Mouse (Mus musculus) limb, embryonic 12.5 days (tissue): Measurements from ENCODE around the gene Nfkbie. TPM values are rescaled to one million over a fixed set of nuclear protein-coding genes. Genes with fewer than 3 reads are reported as not detected.
A peak's percentile ranks its signal among the peaks of the same experiment; 100 is the strongest.

ENCODE experiments used
- ATAC-seq: fragments of 200-750 bp; cut with Nextera tagmentation; 2 replicates; pipeline ENCODE4 v1.8.0; 2017; ENCODE audit warnings: low read depth, moderate TSS enrichment; ENCODE audit not compliant: insufficient number of reproducible peaks, insufficient read depth, low FRiP score, low TSS enrichment
- H3K27ac ChIP-seq: fragments of 300-500 bp; sonication (generic); 2 replicates; pipeline ENCODE4 v1.5.1; 2016; ENCODE audit warnings: mild to moderate bottlenecking, moderate library complexity
- H3K27me3 ChIP-seq: fragments of 300-500 bp; sonication (generic); 2 replicates; pipeline ENCODE4 v1.6.1; 2016; ENCODE audit warnings: mild to moderate bottlenecking, moderate library complexity
- H3K36me3 ChIP-seq: fragments of 300-500 bp; sonication (generic); 2 replicates; pipeline ENCODE4 v1.6.1; 2016; ENCODE audit warnings: mild to moderate bottlenecking, moderate library complexity
- H3K4me1 ChIP-seq: fragments of 300-500 bp; sonication (generic); replicated peaks from 2 replicates; pipeline ENCODE4 v1.6.1; 2016
- H3K4me2 ChIP-seq: fragments of 300-500 bp; sonication (generic); 2 replicates; pipeline ENCODE4 v1.6.1; 2016; ENCODE audit warnings: mild to moderate bottlenecking, moderate library complexity
- H3K4me3 ChIP-seq: fragments of 300-500 bp; sonication (generic); replicated peaks from 2 replicates; pipeline ENCODE4 v1.5.1; 2016; ENCODE audit warnings: mild to moderate bottlenecking
- H3K9ac ChIP-seq: fragments of 300-500 bp; sonication (generic); replicated peaks from 2 replicates; pipeline ENCODE4 v1.6.1; 2016; ENCODE audit warnings: mild to moderate bottlenecking, moderate library complexity
- H3K9me3 ChIP-seq: fragments of 300-500 bp; sonication (generic); 2 replicates; pipeline ENCODE4 v1.6.1; 2016; ENCODE audit warnings: mild to moderate bottlenecking, moderate library complexity
- WGBS: fragments of 180-500 bp; shearing (Covaris S2); methylation state at CpG from one replicate; pipeline ENCODE4 v1.1.7; 2016; 5-methylcytosine and 5-hydroxymethylcytosine counted together
- polyA plus RNA-seq: library from polyadenylated mRNA; unstranded; fragments of >200 nt; fragmentation: Nextera tagmentation; extraction: Ambion mirVana; gene quantifications from 2 replicates; pipeline ENCODE4 v1.2.1, GENCODE M21; 2016

The Nfkbie gene
- polyA plus RNA-seq, 1 experiment from 2014 or later = 6.6 TPM

DNA sequence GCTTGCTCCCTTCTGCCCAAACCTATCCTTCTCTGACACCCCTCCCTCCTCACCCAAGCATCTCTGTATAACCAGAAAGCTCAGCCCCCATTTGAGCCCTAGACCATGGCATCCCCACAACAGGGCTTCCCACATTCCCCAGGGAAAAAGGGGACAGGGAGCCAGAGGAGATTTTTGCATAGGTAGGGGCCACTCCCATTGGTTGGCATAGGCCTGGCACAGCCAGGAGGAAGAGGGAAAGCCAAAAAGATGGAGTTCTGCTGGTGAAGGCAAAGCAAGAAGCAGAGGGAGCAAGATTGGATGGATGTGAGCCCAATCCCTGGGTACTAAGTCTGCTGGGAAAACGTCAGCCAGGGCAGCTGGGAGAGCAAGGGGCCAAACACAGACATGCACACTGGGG lies 12.4 kb upstream of the Nfkbie start:
- Histone ChIP-seq H3K9me3 (no peaks in the 10 kb centered on the region), H3K4me3 (no peak overlapping the region), H3K4me2 (no peak overlapping the region), H3K27ac (no peak overlapping the region), H3K27me3 (peaks cover 99% of the 10 kb centered on the region), H3K4me1 (peaks cover 22% of the 10 kb centered on the region), H3K9ac (no peak overlapping the region), H3K36me3 (peaks cover 25% of the 10 kb centered on the region)
- WGBS = 37% methylated on average over 1 of the region's 1 CpGs
- ATAC-seq = no peak

GRCm38 (mm10) chr17:45544001-45544872 lies 11.3 kb upstream of the Nfkbie start:
- H3K4me1 ChIP-seq = peaks cover 29% of the 10 kb centered on the region
- H3K4me2 ChIP-seq = peak overlapping the region; percentile 39; the same call in 1 of the 2 replicates
- no peak for ATAC-seq
- no peaks in the 10 kb centered on the region for H3K9me3 ChIP-seq
- 6% methylated on average over 24 of the region's 24 CpGs for WGBS
- H3K36me3 ChIP-seq = peaks cover 25% of the 10 kb centered on the region
- peaks cover 96% of the 10 kb centered on the region for H3K27me3 ChIP-seq
- H3K9ac ChIP-seq = no peak overlapping the region
- peak overlapping the region; percentile 22 for H3K4me3 ChIP-seq
- no peak overlapping the region for H3K27ac ChIP-seq

- peaks cover 25% of the 10 kb centered on the region for H3K36me3 ChIP-seq
- ATAC-seq = no peak
- H3K9me3 ChIP-seq = no peaks in the 10 kb centered on the region
- H3K9ac ChIP-seq = no peak overlapping the region
- H3K27ac ChIP-seq = no peak overlapping the region
- WGBS = 6% methylated on average over 46 of the region's 46 CpGs
- peak overlapping the region; percentile 22 for H3K4me3 ChIP-seq
- peaks cover 90% of the 10 kb centered on the region for H3K27me3 ChIP-seq
- peak overlapping the region; percentile 39 for H3K4me2 ChIP-seq
- H3K4me1 ChIP-seq = peaks cover 31% of the 10 kb centered on the region
Observed at GRCm38 (mm10) chr17:45544873-45545277, 10.6 kb upstream of the Nfkbie start.

DNA sequence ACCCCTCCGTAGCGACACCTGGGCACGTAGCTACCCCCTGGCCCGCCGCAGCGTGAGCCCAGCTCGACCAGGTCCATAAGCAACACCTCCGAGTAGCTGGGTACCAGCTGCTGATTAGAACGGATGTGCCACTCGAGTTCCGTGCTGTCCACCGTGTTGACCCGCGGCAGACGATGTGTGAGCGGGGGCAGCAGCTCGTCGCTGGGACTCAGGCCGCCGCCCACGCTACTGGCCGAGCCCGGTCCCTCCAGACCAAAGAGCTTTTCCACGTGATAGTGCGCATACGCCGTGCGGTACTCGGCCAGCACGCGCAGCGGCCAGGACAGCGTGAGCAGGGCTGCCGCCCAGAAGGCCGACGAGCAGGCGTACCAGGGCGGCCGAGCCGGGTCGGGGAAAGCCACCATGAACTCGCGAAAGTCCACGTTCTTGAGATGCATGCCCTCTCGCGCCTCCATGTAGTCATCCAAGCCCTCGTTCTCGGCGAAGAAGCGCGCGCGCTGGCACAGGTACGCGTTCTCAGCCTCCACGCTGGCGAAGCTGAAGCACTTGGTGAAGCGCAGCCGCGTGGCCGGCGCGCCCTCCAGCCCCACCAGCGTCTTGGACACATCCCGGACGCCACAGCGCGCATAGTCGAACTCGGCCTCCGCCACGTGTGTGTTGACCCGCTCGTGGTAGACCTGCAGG lies 10.1 kb upstream of the Nfkbie start:
- H3K4me1 ChIP-seq = peaks cover 37% of the 10 kb centered on the region
- peaks cover 84% of the 10 kb centered on the region for H3K27me3 ChIP-seq

DNA sequence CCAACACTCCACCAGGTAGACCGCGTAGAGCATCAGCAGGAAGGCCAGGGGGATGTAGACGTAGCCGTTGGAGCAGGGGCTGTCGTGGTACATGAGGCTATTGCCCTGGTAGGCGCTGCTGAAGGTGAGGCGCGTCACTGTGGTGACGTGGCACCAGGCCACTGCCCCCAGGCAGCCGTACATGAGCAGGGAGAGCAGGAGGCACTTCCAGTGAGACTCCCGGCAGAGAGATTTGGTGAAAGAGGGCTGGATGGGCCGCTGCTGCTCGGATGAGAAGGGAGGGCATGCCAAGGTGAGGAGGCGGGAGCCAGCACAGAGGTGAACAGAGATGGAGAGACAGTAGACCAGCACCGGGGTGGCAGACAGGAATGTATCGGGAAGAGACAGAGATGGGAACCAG lies 8.6 kb upstream of the Nfkbie start:
- no peak overlapping the region for H3K4me2 ChIP-seq
- H3K4me1 ChIP-seq = peaks cover 40% of the 10 kb centered on the region
- ATAC-seq = no peak
- H3K36me3 ChIP-seq = peaks cover 25% of the 10 kb centered on the region
- H3K27me3 ChIP-seq = peaks cover 78% of the 10 kb centered on the region
- 73% methylated on average over 16 of the region's 16 CpGs for WGBS
- H3K9ac ChIP-seq = no peak overlapping the region
- H3K4me3 ChIP-seq = no peak overlapping the region
- no peak overlapping the region for H3K27ac ChIP-seq
- H3K9me3 ChIP-seq = no peaks in the 10 kb centered on the region

More for the DNA sequence above, 10.1 kb upstream of the Nfkbie start:
- Histone ChIP-seq H3K36me3 (peaks cover 25% of the 10 kb centered on the region), H3K4me2 (peak overlapping the region; percentile 39), H3K9me3 (no peaks in the 10 kb centered on the region), H3K9ac (no peak overlapping the region), H3K4me3 (peak overlapping the region; percentile 22), H3K27ac (no peak overlapping the region)
- no peak for ATAC-seq
- 6% methylated on average over 74 of the region's 74 CpGs for WGBS

GRCm38 (mm10) chr17:45547461-45548190 lies 7.9 kb upstream of the Nfkbie start:
- ATAC-seq = no peak

GRCm38 (mm10) chr17:45548541-45549512 lies 6.7 kb upstream of the Nfkbie start:
- peaks cover 59% of the 10 kb centered on the region for H3K27me3 ChIP-seq
- peak; percentile 20 for ATAC-seq
- WGBS = 5% methylated on average over 61 of the region's 68 CpGs

More at GRCm38 (mm10) chr17:45547461-45548190, 7.9 kb upstream of the Nfkbie start:
- Histone ChIP-seq H3K9ac (no peak overlapping the region), H3K4me3 (no peak overlapping the region), H3K4me2 (no peak overlapping the region), H3K4me1 (peaks cover 41% of the 10 kb centered on the region), H3K9me3 (no peaks in the 10 kb centered on the region), H3K27ac (no peak overlapping the region), H3K36me3 (peaks cover 25% of the 10 kb centered on the region), H3K27me3 (peaks cover 71% of the 10 kb centered on the region)
- 80% methylated on average over 5 of the region's 5 CpGs for WGBS

GRCm38 (mm10) chr17:45549617-45550181 lies 5.8 kb upstream of the Nfkbie start, which contains the start of gene Tmem151b:
Gene Tmem151b (minus strand): TSS chr17:45549677.
- under 1% methylated on average over 16 of the region's 29 CpGs for WGBS
- no peak for ATAC-seq
- peak within 1 kb of the TSS; percentile 71 for H3K4me2 ChIP-seq
- H3K9ac ChIP-seq = peak within 1 kb of the TSS; percentile 94
- H3K27me3 ChIP-seq = peaks cover 57% of the 10 kb centered on the region
- peak within 1 kb of the TSS; percentile 85 for H3K4me3 ChIP-seq
- peaks cover 20% of the 10 kb centered on the region for H3K36me3 ChIP-seq
- H3K9me3 ChIP-seq = no peaks in the 10 kb centered on the region
- H3K27ac ChIP-seq = peak within 1 kb of the TSS; percentile 90
- peaks cover 32% of the 10 kb centered on the region for H3K4me1 ChIP-seq

More at GRCm38 (mm10) chr17:45548541-45549512, 6.7 kb upstream of the Nfkbie start:
- Histone ChIP-seq H3K36me3 (peaks cover 25% of the 10 kb centered on the region), H3K4me3 (peak overlapping the region; percentile 85), H3K9me3 (no peaks in the 10 kb centered on the region), H3K27ac (peak overlapping the region; percentile 90), H3K4me1 (peaks cover 40% of the 10 kb centered on the region), H3K4me2 (peak overlapping the region; percentile 71), H3K9ac (peak overlapping the region; percentile 94)

DNA sequence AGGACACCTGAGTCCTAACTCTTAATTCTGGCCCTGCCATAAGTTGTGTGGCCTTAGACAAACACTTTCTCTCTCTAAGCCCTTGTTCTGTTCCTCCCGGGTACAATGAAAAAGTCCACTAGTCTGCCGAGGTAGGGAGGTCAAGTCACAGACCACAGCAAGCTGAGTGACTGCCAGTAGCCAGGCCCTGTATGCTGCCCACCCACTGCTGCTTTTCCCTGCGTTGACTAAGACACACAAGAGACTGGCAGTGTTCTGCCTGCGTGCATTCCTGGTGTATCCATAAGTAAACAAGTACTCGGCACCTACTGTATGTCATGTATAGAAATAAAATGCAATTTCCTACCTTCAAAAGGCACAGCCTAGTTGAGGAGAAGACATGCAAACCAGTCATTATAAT lies 5.2 kb upstream of the Nfkbie start:
- peak overlapping the region; percentile 85 for H3K4me3 ChIP-seq
- H3K9ac ChIP-seq = no peak overlapping the region; the same call in 1 of the 2 replicates

More for the DNA sequence above, 5.2 kb upstream of the Nfkbie start:
- 28% methylated on average over 5 of the region's 5 CpGs for WGBS
- peaks cover 52% of the 10 kb centered on the region for H3K27me3 ChIP-seq
- H3K36me3 ChIP-seq = peaks cover 15% of the 10 kb centered on the region
- peaks cover 31% of the 10 kb centered on the region for H3K4me1 ChIP-seq
- ATAC-seq = no peak
- H3K27ac ChIP-seq = no peak overlapping the region; the same call in 1 of the 2 replicates
- no peaks in the 10 kb centered on the region for H3K9me3 ChIP-seq
- H3K4me2 ChIP-seq = peak overlapping the region; percentile 71
